Mouse (Mus musculus) skeletal muscle tissue, adult 2 months (tissue): ENCODE measurements around the gene Nup54.

Experiments
- DNase-seq: peaks from one replicate; pipeline ENCODE4 v3.0.0-alpha.2; 2012; ENCODE audit warnings: low read depth, low spot score

The Nup54 gene

GRCm38 (mm10) chr5:92413271-92413981 is 21.6 kb downstream of the Nup54 start:
- DNase-seq = no peak

DNA sequence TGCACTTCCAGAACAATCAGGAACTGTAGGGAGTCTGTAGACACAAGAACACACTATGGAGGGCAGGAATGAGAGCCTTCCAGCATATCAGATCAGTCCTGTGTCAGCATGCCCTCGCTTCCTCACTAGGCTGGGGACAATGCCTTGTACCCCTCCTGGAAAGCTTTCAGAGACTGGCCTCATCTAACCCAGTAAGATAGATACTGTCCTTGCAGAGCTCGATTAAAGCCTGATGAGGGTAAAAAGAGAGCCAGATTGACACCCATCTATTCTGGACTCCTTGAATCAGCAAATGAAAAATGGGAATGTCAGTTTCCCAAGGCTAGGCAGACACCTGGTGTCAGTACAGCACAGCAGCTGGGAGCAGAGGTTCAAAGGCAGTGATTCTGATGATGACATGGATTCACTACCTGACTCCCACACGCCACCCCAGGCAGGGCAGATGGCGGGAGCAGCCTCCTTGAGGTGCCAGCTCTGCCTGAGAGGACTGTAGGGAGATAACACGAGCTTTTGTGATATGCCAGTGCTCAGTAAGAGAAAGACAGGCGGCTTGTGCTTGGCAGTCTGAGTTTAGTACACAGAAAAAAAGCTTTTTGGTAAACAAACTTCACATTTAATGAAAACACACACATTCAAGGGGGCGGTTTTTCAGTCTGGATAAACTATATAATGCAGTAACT is 23.4 kb downstream of the Nup54 start:
- DNase-seq = no peak

- DNase-seq = no peak
Measured at GRCm38 (mm10) chr5:92410486-92410885, 24.5 kb downstream of the Nup54 start.

DNA sequence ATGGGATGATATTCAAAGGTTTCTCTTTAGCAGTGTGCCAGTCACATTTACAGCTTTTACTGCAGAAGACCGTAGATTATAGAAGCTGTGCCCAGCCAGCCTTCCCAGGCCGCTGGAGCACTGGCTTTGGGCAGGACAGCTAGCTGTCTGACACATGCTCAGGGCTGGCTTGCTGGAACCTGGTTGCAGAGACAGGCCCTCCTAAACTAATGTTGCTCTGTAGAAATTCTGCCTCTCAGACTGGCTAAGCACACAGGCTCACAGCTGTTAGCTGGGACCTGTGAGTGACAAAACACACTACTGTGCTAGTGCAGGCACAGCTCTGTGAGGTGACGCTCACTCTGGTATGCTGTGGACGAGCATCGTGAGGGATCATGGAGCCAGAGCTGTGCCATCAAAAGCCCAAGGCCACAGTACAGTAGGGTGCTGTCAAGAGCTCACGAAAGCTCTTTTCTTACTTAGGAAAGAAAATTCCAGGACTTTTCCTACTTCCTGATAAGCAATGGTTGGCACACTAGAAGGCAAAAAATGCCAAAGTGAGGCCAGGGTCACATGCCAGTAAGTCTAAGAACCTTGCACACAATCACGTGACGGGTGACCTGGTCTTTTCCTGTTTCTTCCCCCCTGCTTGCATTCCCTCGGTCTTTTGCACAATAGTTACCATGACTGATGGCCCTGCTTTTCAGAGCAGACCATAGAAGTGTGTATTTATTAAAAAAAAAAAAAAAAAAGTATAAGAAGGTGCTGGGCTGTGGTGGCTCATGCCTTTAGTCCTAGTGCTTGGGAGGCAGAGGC is 25.5 kb downstream of the Nup54 start:
- DNase-seq = no peak

DNA sequence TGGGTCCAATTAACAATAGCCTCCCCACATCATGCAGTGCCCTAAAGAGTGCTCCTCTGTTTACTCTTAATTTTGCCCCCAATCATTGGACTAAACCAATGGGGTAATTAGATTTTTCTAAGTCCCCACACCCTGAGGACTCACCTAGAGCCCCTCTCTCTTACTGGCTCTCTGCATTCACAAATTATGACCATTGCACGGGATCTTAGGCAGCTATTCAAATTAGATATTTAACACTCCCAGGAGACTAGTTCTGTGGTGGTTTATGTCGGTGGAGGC is 30.7 kb downstream of the Nup54 start:
- DNase-seq = no peak

GRCm38 (mm10) chr5:92403562-92404399 is 31.2 kb downstream of the Nup54 start:
- DNase-seq = no peak

- DNase-seq = no peak
Measured at GRCm38 (mm10) chr5:92402816-92403215, 32.2 kb downstream of the Nup54 start.

GRCm38 (mm10) chr5:92398153-92398552 is 36.9 kb downstream of the Nup54 start:
- peak; percentile 76 for DNase-seq

GRCm38 (mm10) chr5:92396476-92396875 is 38.5 kb downstream of the Nup54 start:
- DNase-seq = no peak

- DNase-seq = no peak
Measured at GRCm38 (mm10) chr5:92395764-92396163, 39.3 kb downstream of the Nup54 start.

- DNase-seq = no peak
Measured at GRCm38 (mm10) chr5:92393863-92394262, 41.2 kb downstream of the Nup54 start.

DNA sequence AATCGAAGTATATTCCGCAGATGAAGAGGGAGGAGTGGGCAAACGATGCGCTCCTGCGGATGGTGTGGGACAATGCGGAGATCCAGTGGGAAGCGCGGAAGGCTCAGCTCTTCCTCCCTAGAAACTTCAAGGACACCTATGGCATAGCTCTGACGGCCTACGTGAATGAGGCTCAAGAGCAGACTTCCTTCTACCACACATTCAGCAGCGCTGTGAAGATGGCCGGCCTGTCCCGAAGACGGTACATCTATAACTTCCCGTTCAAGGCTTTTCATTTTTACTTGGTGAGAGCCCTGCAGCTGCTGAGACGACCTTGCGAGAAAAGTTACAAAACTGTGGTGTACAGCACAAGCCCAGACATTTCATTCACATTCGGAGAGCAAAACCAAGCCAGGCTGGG is 42.5 kb downstream of the Nup54 start:
- no peak for DNase-seq

GRCm38 (mm10) chr5:92390615-92391014 is 44.4 kb downstream of the Nup54 start:
- peak; percentile 69 for DNase-seq

DNA sequence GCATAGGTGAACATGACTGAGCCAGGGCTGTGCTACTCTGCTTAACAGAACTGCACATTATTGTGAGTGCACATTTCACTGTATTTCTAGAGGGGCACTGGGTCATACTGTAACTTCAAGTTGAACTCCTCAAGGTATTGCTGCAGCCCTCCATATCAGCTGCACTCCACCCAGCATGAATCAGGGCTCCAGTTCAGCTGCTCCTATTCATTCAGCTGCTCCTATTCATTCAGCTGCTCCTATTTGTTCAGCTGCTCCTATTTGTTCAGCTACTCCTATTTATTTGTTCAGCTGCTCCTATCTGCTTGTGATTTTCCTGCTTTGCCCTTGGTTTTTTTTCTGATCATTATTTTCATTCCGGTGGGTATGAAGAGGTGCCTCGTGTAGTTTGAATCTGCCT is 45.0 kb downstream of the Nup54 start:
- no peak for DNase-seq

DNA sequence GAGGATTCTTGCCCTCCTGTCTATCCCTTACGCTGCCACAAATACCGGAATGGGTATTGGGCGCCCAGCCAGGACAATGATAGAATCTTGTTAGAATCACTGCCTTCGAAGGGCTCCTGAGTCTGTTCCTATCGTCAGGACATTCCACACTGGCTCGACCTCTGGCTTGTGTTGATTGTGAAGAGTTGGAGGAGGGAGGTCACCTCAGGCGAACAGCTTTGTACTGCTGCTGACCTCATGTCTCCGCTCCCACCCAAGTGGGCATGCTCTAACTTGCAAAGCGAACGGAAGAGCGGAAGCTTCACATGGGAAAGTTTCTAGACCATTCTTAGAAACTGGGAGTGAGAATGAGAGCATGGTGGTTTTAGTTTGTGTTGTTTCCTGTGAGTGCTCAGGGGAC is 47.6 kb downstream of the Nup54 start:
- DNase-seq = peak; percentile 70

- peak; percentile 84 for DNase-seq
Measured at GRCm38 (mm10) chr5:92386643-92387042, 48.4 kb downstream of the Nup54 start.

GRCm38 (mm10) chr5:92386102-92386501 is 48.9 kb downstream of the Nup54 start:
- DNase-seq = no peak

GRCm38 (mm10) chr5:92384855-92385254 is 50.2 kb downstream of the Nup54 start:
- no peak for DNase-seq

GRCm38 (mm10) chr5:92383747-92384146 is 51.3 kb downstream of the Nup54 start:
- peak; percentile 88 for DNase-seq

DNA sequence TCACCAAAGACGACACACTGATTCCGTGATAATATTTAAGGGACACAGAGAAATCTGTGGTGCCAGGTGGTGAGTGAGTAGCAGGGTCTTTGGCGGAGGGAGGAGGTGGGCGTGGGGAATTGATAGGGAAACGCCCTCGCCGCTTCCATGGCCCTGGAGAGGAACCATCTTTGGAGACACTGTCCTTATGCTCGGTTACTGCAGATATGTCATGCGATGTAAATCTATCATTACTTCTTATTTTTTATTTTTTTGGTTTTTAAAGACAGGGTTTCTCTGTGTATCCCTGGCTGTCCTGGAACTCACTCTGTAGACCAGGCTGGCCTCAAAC is 52.7 kb downstream of the Nup54 start:
- no peak for DNase-seq

GRCm38 (mm10) chr5:92381550-92382348 is 53.3 kb downstream of the Nup54 start:
- DNase-seq = peak; percentile 77
